Mouse (Mus musculus): ENCODE results near the gene 4933428G20Rik. TPM values are rescaled to one million over a fixed set of nuclear protein-coding genes. Genes with fewer than 3 reads are reported as not detected.

4933428G20Rik gene
- total RNA-seq, 1 experiment from 2014 or later, result 0.23 TPM

GRCm38 (mm10) chr11:97510966-97511660 lies 11.0 kb upstream of the 4933428G20Rik start:
- ATAC-seq (ENCODE audit: extremely low read depth, insufficient number of reproducible peaks, low FRiP score, poor library complexity, severe bottlenecking), result peak; percentile 33; the same call in 1 of the 2 replicates

GRCm38 (mm10) chr11:97509715-97510485 lies 9.8 kb upstream of the 4933428G20Rik start:
- ATAC-seq (ENCODE audit: extremely low read depth, insufficient number of reproducible peaks, low FRiP score, poor library complexity, severe bottlenecking), result no peak

GRCm38 (mm10) chr11:97509058-97509457 lies 8.9 kb upstream of the 4933428G20Rik start:
- ATAC-seq (ENCODE audit: extremely low read depth, insufficient number of reproducible peaks, low FRiP score, poor library complexity, severe bottlenecking), result no peak

GRCm38 (mm10) chr11:97508198-97508597 lies 8.1 kb upstream of the 4933428G20Rik start:
- ATAC-seq (ENCODE audit: extremely low read depth, insufficient number of reproducible peaks, low FRiP score, poor library complexity, severe bottlenecking), result no peak

- no peak for ATAC-seq (ENCODE audit: extremely low read depth, insufficient number of reproducible peaks, low FRiP score, poor library complexity, severe bottlenecking)
Observed at GRCm38 (mm10) chr11:97506331-97506730, 6.2 kb upstream of the 4933428G20Rik start.

GRCm38 (mm10) chr11:97505784-97506183 lies 5.6 kb upstream of the 4933428G20Rik start:
- no peak for ATAC-seq (ENCODE audit: extremely low read depth, insufficient number of reproducible peaks, low FRiP score, poor library complexity, severe bottlenecking)

- no peak for ATAC-seq (ENCODE audit: extremely low read depth, insufficient number of reproducible peaks, low FRiP score, poor library complexity, severe bottlenecking)
Observed at GRCm38 (mm10) chr11:97502846-97503245, 2.7 kb upstream of the 4933428G20Rik start.

GRCm38 (mm10) chr11:97502383-97502782 lies 2.2 kb upstream of the 4933428G20Rik start:
- no peak for ATAC-seq (ENCODE audit: extremely low read depth, insufficient number of reproducible peaks, low FRiP score, poor library complexity, severe bottlenecking)

GRCm38 (mm10) chr11:97500720-97501448 lies 744 bp upstream of the 4933428G20Rik start:
- ATAC-seq (ENCODE audit: extremely low read depth, insufficient number of reproducible peaks, low FRiP score, poor library complexity, severe bottlenecking), result no peak

- ATAC-seq (ENCODE audit: extremely low read depth, insufficient number of reproducible peaks, low FRiP score, poor library complexity, severe bottlenecking), result no peak
Observed at GRCm38 (mm10) chr11:97497543-97497942, 2.6 kb downstream of the 4933428G20Rik start.

- ATAC-seq (ENCODE audit: extremely low read depth, insufficient number of reproducible peaks, low FRiP score, poor library complexity, severe bottlenecking), result no peak
Observed at GRCm38 (mm10) chr11:97492836-97493235, 7.3 kb downstream of the 4933428G20Rik start.

- no peak for ATAC-seq (ENCODE audit: extremely low read depth, insufficient number of reproducible peaks, low FRiP score, poor library complexity, severe bottlenecking)
Observed at GRCm38 (mm10) chr11:97491640-97492039, 8.5 kb downstream of the 4933428G20Rik start.

GRCm38 (mm10) chr11:97489589-97490324 lies 10.4 kb downstream of the 4933428G20Rik start:
- ATAC-seq (ENCODE audit: extremely low read depth, insufficient number of reproducible peaks, low FRiP score, poor library complexity, severe bottlenecking), result peak; percentile 70

- ATAC-seq (ENCODE audit: extremely low read depth, insufficient number of reproducible peaks, low FRiP score, poor library complexity, severe bottlenecking), result no peak
Observed at GRCm38 (mm10) chr11:97487656-97488055, 12.5 kb downstream of the 4933428G20Rik start.

- ATAC-seq (ENCODE audit: extremely low read depth, insufficient number of reproducible peaks, low FRiP score, poor library complexity, severe bottlenecking), result no peak
Observed at GRCm38 (mm10) chr11:97485661-97486060, 14.5 kb downstream of the 4933428G20Rik start.

- ATAC-seq (ENCODE audit: extremely low read depth, insufficient number of reproducible peaks, low FRiP score, poor library complexity, severe bottlenecking), result no peak
Observed at GRCm38 (mm10) chr11:97479824-97480223, 20.3 kb downstream of the 4933428G20Rik start.

- ATAC-seq (ENCODE audit: extremely low read depth, insufficient number of reproducible peaks, low FRiP score, poor library complexity, severe bottlenecking), result no peak
Observed at GRCm38 (mm10) chr11:97479085-97479484, 21.1 kb downstream of the 4933428G20Rik start.

- no peak for ATAC-seq (ENCODE audit: extremely low read depth, insufficient number of reproducible peaks, low FRiP score, poor library complexity, severe bottlenecking)
Observed at GRCm38 (mm10) chr11:97478345-97478744, 21.8 kb downstream of the 4933428G20Rik start.

GRCm38 (mm10) chr11:97477431-97477830 lies 22.7 kb downstream of the 4933428G20Rik start:
- no peak for ATAC-seq (ENCODE audit: extremely low read depth, insufficient number of reproducible peaks, low FRiP score, poor library complexity, severe bottlenecking)

Measured in neutrophil, adult 5-6 weeks (primary cell).